Mouse (Mus musculus) limb, embryonic 12.5 days (tissue): Measurements from ENCODE around the gene 2700049A03Rik. TPM values are rescaled to one million over a fixed set of nuclear protein-coding genes. Genes with fewer than 3 reads are reported as not detected.
A peak's percentile ranks its signal among the peaks of the same experiment; 100 is the strongest.
"Not testable (repeated sequence)": the region's sequence is repeated elsewhere in the genome, so short reads cannot be mapped to it uniquely, and the experiment has no call there.

Experiments used
- ATAC-seq: fragments of 200-750 bp; cut with Nextera tagmentation; 2 replicates; pipeline ENCODE4 v1.8.0; 2017; ENCODE audit warnings: low read depth, moderate TSS enrichment; ENCODE audit not compliant: insufficient number of reproducible peaks, insufficient read depth, low FRiP score, low TSS enrichment
- H3K27ac ChIP-seq: fragments of 300-500 bp; sonication (generic); 2 replicates; pipeline ENCODE4 v1.5.1; 2016; ENCODE audit warnings: mild to moderate bottlenecking, moderate library complexity
- H3K27me3 ChIP-seq: fragments of 300-500 bp; sonication (generic); 2 replicates; pipeline ENCODE4 v1.6.1; 2016; ENCODE audit warnings: mild to moderate bottlenecking, moderate library complexity
- H3K36me3 ChIP-seq: fragments of 300-500 bp; sonication (generic); 2 replicates; pipeline ENCODE4 v1.6.1; 2016; ENCODE audit warnings: mild to moderate bottlenecking, moderate library complexity
- H3K4me1 ChIP-seq: fragments of 300-500 bp; sonication (generic); replicated peaks from 2 replicates; pipeline ENCODE4 v1.6.1; 2016
- H3K4me2 ChIP-seq: fragments of 300-500 bp; sonication (generic); 2 replicates; pipeline ENCODE4 v1.6.1; 2016; ENCODE audit warnings: mild to moderate bottlenecking, moderate library complexity
- H3K4me3 ChIP-seq: fragments of 300-500 bp; sonication (generic); replicated peaks from 2 replicates; pipeline ENCODE4 v1.5.1; 2016; ENCODE audit warnings: mild to moderate bottlenecking
- H3K9ac ChIP-seq: fragments of 300-500 bp; sonication (generic); replicated peaks from 2 replicates; pipeline ENCODE4 v1.6.1; 2016; ENCODE audit warnings: mild to moderate bottlenecking, moderate library complexity
- H3K9me3 ChIP-seq: fragments of 300-500 bp; sonication (generic); 2 replicates; pipeline ENCODE4 v1.6.1; 2016; ENCODE audit warnings: mild to moderate bottlenecking, moderate library complexity
- WGBS: fragments of 180-500 bp; shearing (Covaris S2); methylation state at CpG from one replicate; pipeline ENCODE4 v1.1.7; 2016; 5-methylcytosine and 5-hydroxymethylcytosine counted together
- polyA plus RNA-seq: library from polyadenylated mRNA; unstranded; fragments of >200 nt; fragmentation: Nextera tagmentation; extraction: Ambion mirVana; gene quantifications from 2 replicates; pipeline ENCODE4 v1.2.1, GENCODE M21; 2016

2700049A03Rik gene
- polyA plus RNA-seq: 16.6 and 19.0 TPM in 2 replicates

- Histone ChIP-seq H3K36me3 (peaks cover 33% of the 10 kb centered on the region), H3K27ac (peak within 1 kb of the TSS; percentile 78), H3K4me1 (peaks cover 26% of the 10 kb centered on the region), H3K9me3 (no peaks in the 10 kb centered on the region), H3K9ac (peak within 1 kb of the TSS; percentile 88), H3K4me3 (peak within 1 kb of the TSS; percentile 93), H3K27me3 (no peaks in the 10 kb centered on the region), H3K4me2 (peak within 1 kb of the TSS; percentile 92)
- peak; percentile 88 for ATAC-seq
- under 1% methylated on average over 52 of the region's 52 CpGs for WGBS
Observed at GRCm38 (mm10) chr12:71136130-71136973, at the start of gene 2700049A03Rik, which contains the start of gene Timm9. Gene 2700049A03Rik, plus strand, starts transcription at chr12:71136848. Gene Timm9, minus strand, starts transcription at chr12:71136684.

DNA sequence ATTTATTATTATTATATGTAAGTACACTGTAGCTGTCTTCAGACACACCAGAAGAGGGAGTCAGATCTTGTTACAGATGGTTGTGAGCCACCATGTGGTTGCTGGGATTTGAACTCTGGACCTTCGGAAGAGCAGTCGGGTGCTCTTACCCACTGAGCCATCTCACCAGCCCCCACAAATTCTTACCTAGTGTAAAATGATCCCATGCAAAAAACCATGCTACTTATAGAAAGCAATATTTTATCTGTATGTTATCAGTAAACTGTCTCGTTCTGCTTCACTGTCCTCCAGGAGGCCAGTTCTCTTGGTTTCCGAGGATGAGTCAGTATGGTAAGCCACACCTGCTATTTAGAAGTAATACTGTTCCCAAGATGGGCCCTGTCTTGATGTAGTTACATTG, 32.4 kb upstream of the 2700049A03Rik start:
- not testable (repeated sequence) for H3K4me3 ChIP-seq, H3K36me3 ChIP-seq, H3K4me2 ChIP-seq, H3K9ac ChIP-seq, H3K4me1 ChIP-seq, H3K27ac ChIP-seq, ATAC-seq, H3K9me3 ChIP-seq, H3K27me3 ChIP-seq
- 88% methylated on average over 4 of the region's 4 CpGs for WGBS

GRCm38 (mm10) chr12:71107216-71107771, 29.4 kb upstream of the 2700049A03Rik start:
- Histone ChIP-seq H3K27ac (no peak overlapping the region), H3K4me2 (no peak overlapping the region), H3K36me3 (no peaks in the 10 kb centered on the region), H3K9ac (no peak overlapping the region), H3K4me3 (no peak overlapping the region), H3K27me3 (peaks cover 8% of the 10 kb centered on the region), H3K4me1 (peaks cover 4% of the 10 kb centered on the region), H3K9me3 (no peaks in the 10 kb centered on the region)
- 82% methylated on average over 6 of the region's 6 CpGs for WGBS
- ATAC-seq: no peak

GRCm38 (mm10) chr12:71111331-71111730, 25.3 kb upstream of the 2700049A03Rik start, which contains the start of gene Tomm20l:
Gene Tomm20l, plus strand, starts transcription at chr12:71111428.
- Histone ChIP-seq H3K27ac (no peak within 1 kb of the TSS), H3K4me1 (peaks cover 11% of the 10 kb centered on the region), H3K27me3 (peaks cover 8% of the 10 kb centered on the region), H3K36me3 (no peaks in the 10 kb centered on the region), H3K9me3 (no peaks in the 10 kb centered on the region), H3K9ac (peak within 1 kb of the TSS; percentile 40), H3K4me2 (peak within 1 kb of the TSS; percentile 60), H3K4me3 (peak within 1 kb of the TSS; percentile 32)
- WGBS: 8% methylated on average over 33 of the region's 33 CpGs
- no peak for ATAC-seq

DNA sequence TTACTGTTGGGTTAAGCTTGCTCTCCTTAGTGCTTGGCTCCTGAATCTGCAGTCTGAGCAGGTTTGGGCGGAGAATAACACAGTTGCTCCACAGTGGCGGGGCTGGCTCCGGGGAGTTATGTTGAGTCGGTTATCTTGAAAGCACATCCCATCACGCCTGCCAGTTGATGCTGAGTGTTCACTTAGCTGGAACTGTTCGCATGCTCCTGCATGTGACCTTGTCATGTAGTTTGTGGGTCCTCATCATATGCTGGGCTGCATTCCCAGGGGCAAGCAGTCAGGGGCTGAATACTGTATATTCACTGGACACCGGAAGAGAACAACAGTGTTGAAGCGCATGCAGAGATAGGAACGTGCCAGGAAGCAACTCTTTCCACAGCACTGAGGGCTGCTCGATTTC, 23.6 kb upstream of the 2700049A03Rik start:
- H3K4me2 ChIP-seq: no peak overlapping the region
- no peak for ATAC-seq
- no peaks in the 10 kb centered on the region for H3K36me3 ChIP-seq
- no peaks in the 10 kb centered on the region for H3K9me3 ChIP-seq
- WGBS: 85% methylated on average over 10 of the region's 10 CpGs
- no peak overlapping the region for H3K9ac ChIP-seq
- H3K27ac ChIP-seq: no peak overlapping the region
- H3K4me1 ChIP-seq: peaks cover 11% of the 10 kb centered on the region
- H3K27me3 ChIP-seq: peaks cover 8% of the 10 kb centered on the region
- H3K4me3 ChIP-seq: no peak overlapping the region

DNA sequence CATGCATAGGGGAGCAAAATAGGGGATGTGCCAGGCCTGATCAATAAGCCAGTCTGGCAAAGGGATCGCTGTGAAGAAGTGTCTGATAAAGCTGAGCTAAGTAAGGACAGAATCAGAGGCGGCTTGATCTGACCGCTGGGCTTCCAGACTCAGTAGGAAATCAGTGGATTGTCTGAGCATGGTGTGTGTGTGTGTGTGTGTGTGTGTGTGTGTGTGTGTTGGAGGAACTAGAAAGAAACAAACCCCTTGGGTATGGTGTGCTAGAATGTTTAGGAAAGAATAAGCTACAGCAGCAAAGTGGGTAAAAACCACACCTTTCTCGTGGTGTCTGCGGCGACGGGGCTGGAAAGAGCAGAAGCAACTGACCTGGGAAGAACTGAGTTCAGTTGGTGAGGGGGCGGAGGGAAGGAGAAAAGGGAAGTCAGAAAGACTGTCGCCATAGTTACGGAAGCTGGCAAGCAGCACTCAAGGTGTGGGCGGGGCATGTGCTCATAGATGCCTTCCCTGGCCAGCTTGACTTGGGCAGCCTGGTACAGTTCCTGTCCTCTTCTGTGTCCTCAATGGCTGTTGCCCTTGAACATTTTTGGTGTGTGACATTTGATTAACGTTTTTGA, 22.9 kb upstream of the 2700049A03Rik start:
- H3K4me3 ChIP-seq: no peak overlapping the region
- no peaks in the 10 kb centered on the region for H3K9me3 ChIP-seq
- H3K36me3 ChIP-seq: no peaks in the 10 kb centered on the region
- no peak overlapping the region for H3K27ac ChIP-seq
- H3K4me2 ChIP-seq: peak overlapping the region; percentile 33
- peaks cover 8% of the 10 kb centered on the region for H3K27me3 ChIP-seq
- WGBS: 32% methylated on average over 12 of the region's 12 CpGs
- H3K9ac ChIP-seq: no peak overlapping the region
- no peak for ATAC-seq
- H3K4me1 ChIP-seq: peaks cover 11% of the 10 kb centered on the region

DNA sequence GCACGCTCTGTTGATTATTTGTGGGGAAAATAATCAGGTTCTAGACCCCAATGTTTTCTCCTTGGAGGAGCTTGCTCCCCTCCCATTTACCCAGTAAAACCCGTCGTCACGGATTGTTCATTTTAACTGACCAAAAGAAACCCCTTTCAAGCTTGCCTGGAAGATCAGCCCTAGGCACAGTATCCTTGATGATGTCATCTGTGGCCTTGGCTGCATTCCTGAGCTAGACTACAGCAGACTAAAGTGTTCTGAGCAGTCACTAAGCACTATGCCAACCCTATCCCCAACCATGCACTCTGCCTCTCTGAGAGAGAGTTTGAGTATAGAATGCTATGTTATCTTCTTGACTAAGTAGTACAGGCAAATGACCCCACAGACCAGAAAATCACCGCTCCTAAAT, 20.2 kb upstream of the 2700049A03Rik start:
- Histone ChIP-seq H3K9me3 (no peaks in the 10 kb centered on the region), H3K4me2 (no peak overlapping the region), H3K9ac (no peak overlapping the region), H3K27me3 (peaks cover 4% of the 10 kb centered on the region), H3K4me1 (peaks cover 8% of the 10 kb centered on the region), H3K27ac (no peak overlapping the region), H3K36me3 (peaks cover 1% of the 10 kb centered on the region; the same call in 1 of the 2 replicates), H3K4me3 (no peak overlapping the region)
- no peak for ATAC-seq
- 80% methylated on average over 5 of the region's 5 CpGs for WGBS

- Histone ChIP-seq H3K4me2 (no peak overlapping the region), H3K4me3 (no peak overlapping the region), H3K27ac (no peak overlapping the region), H3K27me3 (no peaks in the 10 kb centered on the region), H3K9me3 (no peaks in the 10 kb centered on the region), H3K36me3 (peaks cover 45% of the 10 kb centered on the region), H3K9ac (no peak overlapping the region), H3K4me1 (no peaks in the 10 kb centered on the region)
- WGBS: 92% methylated on average over 10 of the region's 10 CpGs
- no peak for ATAC-seq
Observed at GRCm38 (mm10) chr12:71122731-71123130, 13.9 kb upstream of the 2700049A03Rik start.

GRCm38 (mm10) chr12:71123286-71123685, 13.4 kb upstream of the 2700049A03Rik start:
- peaks cover 46% of the 10 kb centered on the region for H3K36me3 ChIP-seq
- no peak overlapping the region for H3K27ac ChIP-seq
- 89% methylated on average over 9 of the region's 9 CpGs for WGBS

DNA sequence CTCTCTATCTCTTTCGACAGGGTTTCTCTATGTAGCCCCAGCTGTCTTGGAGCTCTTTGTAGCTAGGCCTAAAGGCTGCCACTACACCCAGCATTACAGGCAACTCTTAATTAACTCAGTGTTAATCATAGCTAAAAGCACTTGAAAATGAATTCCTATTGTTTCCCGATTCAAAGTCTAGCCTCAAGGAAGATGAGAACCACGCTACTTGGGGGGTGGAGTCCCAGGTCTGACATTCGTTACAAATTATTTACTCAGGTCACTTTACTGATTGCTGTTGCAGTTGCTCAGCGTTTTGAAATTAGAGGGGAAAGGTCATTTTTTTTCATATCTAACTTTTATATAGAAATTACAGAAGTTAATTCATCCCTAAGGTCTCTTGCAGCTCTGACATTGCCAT, 1.1 kb upstream of the 2700049A03Rik start:
- Histone ChIP-seq H3K4me1 (peaks cover 26% of the 10 kb centered on the region), H3K9me3 (no peaks in the 10 kb centered on the region), H3K4me2 (peak overlapping the region; percentile 76), H3K27ac (no peak overlapping the region), H3K9ac (no peak overlapping the region), H3K4me3 (peak overlapping the region; percentile 93), H3K36me3 (peaks cover 27% of the 10 kb centered on the region), H3K27me3 (no peaks in the 10 kb centered on the region)
- no peak for ATAC-seq
- WGBS: 27% methylated on average over 5 of the region's 5 CpGs

More at GRCm38 (mm10) chr12:71123286-71123685, 13.4 kb upstream of the 2700049A03Rik start:
- no peak overlapping the region for H3K4me3 ChIP-seq
- no peak overlapping the region for H3K9ac ChIP-seq
- no peak for ATAC-seq
- H3K9me3 ChIP-seq: no peaks in the 10 kb centered on the region
- no peaks in the 10 kb centered on the region for H3K4me1 ChIP-seq
- H3K27me3 ChIP-seq: no peaks in the 10 kb centered on the region
- H3K4me2 ChIP-seq: no peak overlapping the region

DNA sequence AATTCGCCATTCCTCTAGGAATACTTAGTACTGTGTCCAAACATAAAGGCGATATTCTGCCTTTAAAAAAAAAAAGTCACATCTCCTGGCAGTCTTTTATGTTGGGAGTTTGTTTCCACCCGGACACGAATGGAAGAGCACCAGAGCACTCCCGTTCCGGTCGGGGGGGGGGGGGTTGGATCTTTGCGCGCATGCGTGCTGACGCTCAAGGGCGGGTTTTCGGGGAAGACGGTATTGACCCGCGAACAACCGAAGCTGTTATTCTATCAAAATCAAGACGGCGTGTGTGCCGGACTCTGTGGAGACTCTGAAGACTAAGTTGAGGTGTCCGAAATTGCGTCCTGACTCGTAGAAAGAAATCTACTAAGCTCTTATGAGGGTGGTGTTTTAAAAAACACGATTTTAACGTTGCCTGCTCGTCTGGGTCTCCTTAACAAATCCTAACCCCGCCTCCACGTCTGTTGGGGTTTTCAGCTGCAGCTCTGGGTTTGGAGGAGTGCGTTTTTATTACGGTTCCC, 385 bp downstream of the 2700049A03Rik start:
- Histone ChIP-seq H3K9me3 (no peaks in the 10 kb centered on the region), H3K36me3 (peaks cover 38% of the 10 kb centered on the region), H3K4me2 (peak overlapping the region; percentile 92), H3K4me3 (peak overlapping the region; percentile 93), H3K9ac (peak overlapping the region; percentile 88), H3K4me1 (peaks cover 26% of the 10 kb centered on the region), H3K27me3 (no peaks in the 10 kb centered on the region), H3K27ac (peak overlapping the region; percentile 78)
- WGBS: under 1% methylated on average over 30 of the region's 30 CpGs
- ATAC-seq: peak; percentile 69
